Mouse (Mus musculus): ENCODE measurements around the gene Armc5.

- TF ChIP-seq CTCF (conservative IDR thresholded peaks at IDR 0.05; ENCODE audit: low read length) (no peak), NANOG (IDR thresholded peaks at IDR 0.05; ENCODE audit: borderline replicate concordance, low read length) (no peak), POU5F1 (IDR thresholded peaks at IDR 0.05; ENCODE audit: borderline replicate concordance, low read length) (no peak)
Measured at GRCm38 (mm10) chr7:128237927-128238778, 1.0 kb downstream of the Armc5 start, which contains the start of gene 9130023H24Rik.
